Mouse (Mus musculus) small intestine, adult 2 months (tissue): ENCODE results near the gene Capn11. TPM values are rescaled to one million over a fixed set of nuclear protein-coding genes. Genes with fewer than 3 reads are reported as not detected.

Source experiments
- H3K27ac ChIP-seq: fragments of 200-500 bp; 2 replicates; pipeline ENCODE4 v1.5.1; 2012; ENCODE audit warnings: low read depth, low read length, control low read depth, inconsistent platforms; ENCODE audit not compliant: insufficient read depth
- H3K27me3 ChIP-seq: fragments of 200-500 bp; 2 replicates; pipeline ENCODE4 v1.6.1; 2012; ENCODE audit warnings: mild to moderate bottlenecking, moderate library complexity, low read length, inconsistent platforms; ENCODE audit not compliant: control insufficient read depth, insufficient read depth
- H3K36me3 ChIP-seq: fragments of 200-500 bp; 2 replicates; pipeline ENCODE4 v1.6.1; 2012; ENCODE audit warnings: mild to moderate bottlenecking, low read length, control low read depth, inconsistent platforms; ENCODE audit not compliant: control insufficient read depth, insufficient read depth
- H3K4me1 ChIP-seq: fragments of 200-500 bp; 2 replicates; pipeline ENCODE4 v1.6.1; 2012; ENCODE audit warnings: low read length, inconsistent platforms, mixed read lengths; ENCODE audit not compliant: control insufficient read depth, insufficient read depth, insufficient read length
- H3K4me3 ChIP-seq: fragments of 200-500 bp; 2 replicates; pipeline ENCODE4 v1.5.1; 2012; ENCODE audit warnings: low read depth, mild to moderate bottlenecking, control low read depth, inconsistent platforms, low read length, moderate library complexity
- CTCF ChIP-seq: fragments of 200-500 bp; IDR thresholded peaks from 2 replicates; pipeline ENCODE4 v1.5.1; 2012; ENCODE audit warnings: low read depth, mild to moderate bottlenecking, control low read depth, inconsistent platforms, low read length, moderate library complexity, mixed read lengths; ENCODE audit not compliant: insufficient replicate concordance, insufficient read length; ENCODE audit errors: extremely low read depth
- POLR2A ChIP-seq: fragments of 200-500 bp; IDR thresholded peaks from 2 replicates; pipeline ENCODE4 v1.6.1; 2012; ENCODE audit warnings: low read depth, mild to moderate bottlenecking, control low read depth, inconsistent platforms, low read length, moderate library complexity
- WGBS: fragments of 180-500 bp; shearing (Covaris S2); methylation state at CpG from one replicate; pipeline ENCODE4 v1.1.7; 2018; 5-methylcytosine and 5-hydroxymethylcytosine counted together
- polyA plus RNA-seq: library from polyadenylated mRNA; depleted of rRNA; stranded (reverse); fragments of >200 nt; gene quantifications from 2 replicates; pipeline ENCODE4 v1.2.3, GENCODE M21; 2012

Gene Capn11
- polyA plus RNA-seq, 1 experiment, result not detected

- TF ChIP-seq CTCF, result peak; percentile 99
- TF ChIP-seq POLR2A, result no peak
Observed at GRCm38 (mm10) chr17:45663106-45663919, 4.2 kb upstream of the Capn11 start.

GRCm38 (mm10) chr17:45655820-45656219, 3.3 kb downstream of the Capn11 start:
- WGBS, result 20% methylated on average over 6 of the region's 6 CpGs
- Histone ChIP-seq H3K27me3 (no peaks in the 10 kb centered on the region), H3K36me3 (no peaks in the 10 kb centered on the region), H3K4me3 (no peak overlapping the region), H3K27ac (no peak overlapping the region), H3K4me1 (no peaks in the 10 kb centered on the region)
- no peak for TF ChIP-seq CTCF
- TF ChIP-seq POLR2A, result no peak

More at GRCm38 (mm10) chr17:45663106-45663919, 4.2 kb upstream of the Capn11 start:
- H3K27ac ChIP-seq, result no peak overlapping the region
- peaks cover 3% of the 10 kb centered on the region for H3K4me1 ChIP-seq
- no peaks in the 10 kb centered on the region for H3K27me3 ChIP-seq
- WGBS, result 30% methylated on average over 27 of the region's 27 CpGs
- H3K36me3 ChIP-seq, result peaks cover 27% of the 10 kb centered on the region
- H3K4me3 ChIP-seq, result peak overlapping the region; percentile 17; the same call in 1 of the 2 replicates

GRCm38 (mm10) chr17:45653233-45653632, 5.9 kb downstream of the Capn11 start:
- H3K27me3 ChIP-seq, result no peaks in the 10 kb centered on the region
- no peak overlapping the region for H3K27ac ChIP-seq
- TF ChIP-seq POLR2A (no peak), CTCF (no peak)
- H3K4me1 ChIP-seq, result no peaks in the 10 kb centered on the region
- H3K4me3 ChIP-seq, result no peak overlapping the region
- 46% methylated on average over 7 of the region's 7 CpGs for WGBS
- H3K36me3 ChIP-seq, result no peaks in the 10 kb centered on the region

- Histone ChIP-seq H3K4me3 (no peak overlapping the region), H3K27me3 (no peaks in the 10 kb centered on the region), H3K27ac (no peak overlapping the region), H3K4me1 (no peaks in the 10 kb centered on the region), H3K36me3 (no peaks in the 10 kb centered on the region)
- 93% methylated on average over 4 of the region's 4 CpGs for WGBS
- TF ChIP-seq CTCF, result no peak
- no peak for TF ChIP-seq POLR2A
Observed at GRCm38 (mm10) chr17:45644185-45644584, 14.9 kb downstream of the Capn11 start.

- H3K27me3 ChIP-seq, result no peaks in the 10 kb centered on the region
- H3K4me3 ChIP-seq, result no peak overlapping the region
- no peaks in the 10 kb centered on the region for H3K4me1 ChIP-seq
- H3K36me3 ChIP-seq, result no peaks in the 10 kb centered on the region
- no peak overlapping the region for H3K27ac ChIP-seq
- TF ChIP-seq CTCF, result peak; percentile 80; the same call in 1 of the 2 replicates
- TF ChIP-seq POLR2A, result no peak
- WGBS, result 25% methylated on average over 12 of the region's 12 CpGs
Observed at GRCm38 (mm10) chr17:45642701-45643100, 16.4 kb downstream of the Capn11 start.

DNA sequence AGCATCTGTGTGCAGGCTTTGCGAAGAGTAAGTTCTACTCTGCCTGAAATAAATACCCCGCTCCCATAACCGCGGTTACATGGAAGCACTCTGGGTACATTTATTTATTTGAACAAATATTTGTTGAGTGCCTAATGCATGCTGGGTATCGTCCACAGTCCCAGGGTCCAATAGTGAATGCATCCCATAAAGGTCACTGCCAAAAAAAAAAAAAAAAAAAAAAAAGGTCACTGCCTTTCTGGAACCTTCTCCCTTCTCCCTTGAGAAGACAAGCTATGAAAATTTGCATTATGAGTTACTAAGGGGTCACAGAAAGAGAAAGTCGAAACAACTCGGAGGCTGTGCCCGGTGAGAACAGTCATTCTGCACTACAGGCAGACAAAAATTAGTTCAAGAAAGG, 17.1 kb downstream of the Capn11 start:
- Histone ChIP-seq H3K4me1 (no peaks in the 10 kb centered on the region), H3K36me3 (no peaks in the 10 kb centered on the region), H3K27me3 (no peaks in the 10 kb centered on the region), H3K27ac (no peak overlapping the region), H3K4me3 (no peak overlapping the region)
- WGBS, result 68% methylated on average over 8 of the region's 8 CpGs
- TF ChIP-seq CTCF (no peak), POLR2A (no peak)

GRCm38 (mm10) chr17:45638596-45639295, 20.4 kb downstream of the Capn11 start:
- H3K4me3 ChIP-seq, result no peak overlapping the region
- H3K27ac ChIP-seq, result no peak overlapping the region
- TF ChIP-seq CTCF (no peak), POLR2A (no peak)
- H3K4me1 ChIP-seq, result no peaks in the 10 kb centered on the region
- no peaks in the 10 kb centered on the region for H3K36me3 ChIP-seq
- H3K27me3 ChIP-seq, result no peaks in the 10 kb centered on the region
- WGBS, result 78% methylated on average over 16 of the region's 16 CpGs
